Mouse (Mus musculus): ENCODE data around the gene Mrpl51. TPM values are rescaled to one million over a fixed set of nuclear protein-coding genes. Genes with fewer than 3 reads are reported as not detected.

Gene Mrpl51
- 46.4 and 62.9 TPM in 2 replicates for polyA plus RNA-seq (2012; rRNA removed; ENCODE audit: low replicate concordance)

GRCm38 (mm10) chr6:125191332-125192015 lies at the start of gene Mrpl51, which contains the start of gene Ncapd2:
TSS of gene Mrpl51 (plus strand) at chr6:125191801.
TSS of gene Ncapd2 (minus strand) at chr6:125191701.

GRCm38 (mm10) chr6:125145001-125145400 lies 46.6 kb upstream of the Mrpl51 start, which contains the start of gene Iffo1:
TSS of gene Iffo1 (plus strand) at chr6:125145241.

GRCm38 (mm10) chr6:125166051-125166751 lies 25.4 kb upstream of the Mrpl51 start, which contains the start of gene Gapdh:
TSS of gene Gapdh (minus strand) at chr6:125166467.

GRCm38 (mm10) chr6:125215148-125215954 lies 23.8 kb downstream of the Mrpl51 start, which contains the start of gene Vamp1:
TSS of gene Vamp1 (plus strand) at chr6:125215551.

GRCm38 (mm10) chr6:125231117-125232044 lies 39.8 kb downstream of the Mrpl51 start, which contains the start of gene Tapbpl:
TSS of gene Tapbpl (minus strand) at chr6:125231860.

GRCm38 (mm10) chr6:125236782-125237181 lies 45.2 kb downstream of the Mrpl51 start, which contains the start of gene Cd27:
TSS of gene Cd27 (minus strand) at chr6:125237010.

Other genes with a start within 250 kb of the Mrpl51 start
- 176 and 323 TPM in 2 replicates for gene Cops7a, start 226.3 kb upstream of the Mrpl51 start, polyA plus RNA-seq (2012; rRNA removed; ENCODE audit: low replicate concordance)
- 5.0 and 7.7 TPM in 2 replicates for gene Pianp, start 195.1 kb upstream of the Mrpl51 start, polyA plus RNA-seq (2012; rRNA removed; ENCODE audit: low replicate concordance)
- 61.5 and 67.0 TPM in 2 replicates for gene Zfp384, start 182.7 kb upstream of the Mrpl51 start, polyA plus RNA-seq (2012; rRNA removed; ENCODE audit: low replicate concordance)
- gene Ing4, start 152.0 kb upstream of the Mrpl51 start, polyA plus RNA-seq (2012; rRNA removed; ENCODE audit: low replicate concordance): 37.4 and 67.5 TPM in 2 replicates
- 29.9 and 38.8 TPM in 2 replicates for gene Acrbp, start 142.1 kb upstream of the Mrpl51 start, polyA plus RNA-seq (2012; rRNA removed; ENCODE audit: low replicate concordance)
- gene Lpar5, start 123.9 kb upstream of the Mrpl51 start, polyA plus RNA-seq (2012; rRNA removed; ENCODE audit: low replicate concordance): 26.4 and 31.1 TPM in 2 replicates
- gene Chd4, start 95.8 kb upstream of the Mrpl51 start, polyA plus RNA-seq (2012; rRNA removed; ENCODE audit: low replicate concordance): 30.4 and 134 TPM in 2 replicates
- 15.3 and 15.5 TPM in 2 replicates for gene Nop2, start 59.9 kb upstream of the Mrpl51 start, polyA plus RNA-seq (2012; rRNA removed; ENCODE audit: low replicate concordance)
- gene Iffo1, start 46.6 kb upstream of the Mrpl51 start, polyA plus RNA-seq (2012; rRNA removed; ENCODE audit: low replicate concordance): 32.1 and 52.1 TPM in 2 replicates
- 3,410 and 6,480 TPM in 2 replicates for gene Gapdh, start 25.3 kb upstream of the Mrpl51 start, polyA plus RNA-seq (2012; rRNA removed; ENCODE audit: low replicate concordance)
- 39.1 and 40.1 TPM in 2 replicates for gene Ncapd2, start 100 bp upstream of the Mrpl51 start, polyA plus RNA-seq (2012; rRNA removed; ENCODE audit: low replicate concordance)
- gene Vamp1, start 23.8 kb downstream of the Mrpl51 start, polyA plus RNA-seq (2012; rRNA removed; ENCODE audit: low replicate concordance): 28.7 and 36.3 TPM in 2 replicates
- gene Tapbpl, start 40.1 kb downstream of the Mrpl51 start, polyA plus RNA-seq (2012; rRNA removed; ENCODE audit: low replicate concordance): 26.1 and 32.6 TPM in 2 replicates
- gene Cd27, start 45.2 kb downstream of the Mrpl51 start, polyA plus RNA-seq (2012; rRNA removed; ENCODE audit: low replicate concordance): 61.3 and 95.2 TPM in 2 replicates
- gene Tuba3a, start 94.2 kb downstream of the Mrpl51 start, polyA plus RNA-seq (2012; rRNA removed; ENCODE audit: low replicate concordance): 0.14 TPM in 1 of 2 replicates, not detected in the other
- gene Ltbr, start 122.1 kb downstream of the Mrpl51 start, polyA plus RNA-seq (2012; rRNA removed; ENCODE audit: low replicate concordance): 84.9 and 110 TPM in 2 replicates
- 14.9 and 18.5 TPM in 2 replicates for gene Scnn1a, start 128.9 kb downstream of the Mrpl51 start, polyA plus RNA-seq (2012; rRNA removed; ENCODE audit: low replicate concordance)
- 184 and 196 TPM in 2 replicates for gene Tnfrsf1a, start 157.6 kb downstream of the Mrpl51 start, polyA plus RNA-seq (2012; rRNA removed; ENCODE audit: low replicate concordance)
- gene Plekhg6, start 189.0 kb downstream of the Mrpl51 start, polyA plus RNA-seq (2012; rRNA removed; ENCODE audit: low replicate concordance): 4.0 and 4.1 TPM in 2 replicates